24 mouse cellular contexts compared by ENCODE assay signal in genomic region chr11:109908207-109909031, GRCm38 (mm10).
DNase-seq lines count a peak whose midpoint lies in the region; ATAC-seq and TF ChIP-seq lines count a peak whose summit lies in the region.
"Had no signal": no experiment of that assay in that cellular context is flagged by ENCODE, and none has a peak within 500 bp of the region (broad histone marks: within the 10 kb centered on the region; RNA-seq: fewer than 3 reads in every experiment).

No protein-coding gene starts in this region.

- no peak overlapping the region for H3K9ac ChIP-seq in MEL (ENCODE audit: control insufficient read depth, low read depth, low read length, poor library complexity, severe bottlenecking)
- H3K9ac ChIP-seq: embryonic facial prominence, embryonic 12.5 days; heart, embryonic 13.5 days; hindbrain, embryonic 15.5 days; intestine, embryonic 15.5 days had no signal

- H3K4me1 ChIP-seq in MEL (ENCODE audit: control insufficient read depth in 1 of 2, insufficient read depth in 2 of 2, low read length in 2 of 2), result peaks cover 8 to 10% of the 10 kb centered on the region in 2 experiments
- H3K4me1 ChIP-seq: hindbrain, embryonic 15.5 days; intestine, embryonic 15.5 days had no signal

- intact Hi-C loops in gastrocnemius, postnatal 36 days (cut with DNase I), result no loop called here

- H3K27me3 ChIP-seq in MEL (ENCODE audit: control insufficient read depth in 1 of 2, insufficient read depth in 2 of 2, low read length in 2 of 2), result no peaks in the 10 kb centered on the region
- H3K27me3 ChIP-seq: embryonic facial prominence, embryonic 12.5 days; heart, embryonic 13.5 days; hindbrain, embryonic 15.5 days; intestine, embryonic 15.5 days had no signal

- TF ChIP-seq CTCF in MEL (IDR thresholded peaks at IDR 0.05 in 2 of 3, conservative IDR thresholded peaks at IDR 0.05 in 1 of 3; ENCODE audit: control insufficient read depth in 1 of 3, insufficient read depth in 1 of 3, low read depth in 2 of 3, low read length in 3 of 3, poor library complexity in 1 of 3, severe bottlenecking in 1 of 3), result no peak

- no peaks in the 10 kb centered on the region for H3K9me3 ChIP-seq in MEL (replicated peaks; ENCODE audit: insufficient read depth, low read length)
- H3K9me3 ChIP-seq: embryonic facial prominence, embryonic 12.5 days; heart, embryonic 13.5 days; hindbrain, embryonic 15.5 days; intestine, embryonic 15.5 days had no signal

- peak; percentile 33 for DNase-seq in kidney, postnatal 14 days
- DNase-seq in kidney, postnatal 4 days, result no peak
- DNase-seq in MEL (ENCODE audit: low read depth, low spot score), result peak; percentile 89
- peak; percentile 47 for DNase-seq in adipocyte (ENCODE audit: low spot score)
- DNase-seq in liver, result no peak
- no peak for DNase-seq in gastrocnemius, postnatal 36 days
- DNase-seq: adrenal gland, adult 2 months; cerebellum, adult 8-10 months; gastrocnemius, postnatal 25 days; left cerebral cortex, postnatal 4 days; lung, adult 18-20 months; retina, postnatal 1 day; right cerebral cortex, postnatal 4 days; thymus, postnatal 14 days had no signal

- no peak for TF ChIP-seq POLR2A in MEL (IDR thresholded peaks at IDR 0.05; ENCODE audit: control insufficient read depth in 1 of 2, insufficient read depth in 1 of 2, low read depth in 1 of 2, low read length in 2 of 2, poor library complexity in 1 of 2)

- TF ChIP-seq RAD21 in MEL (IDR thresholded peaks at IDR 0.05; ENCODE audit: low read depth, low read length), result no peak

- peak; percentile 73 to 75 for TF ChIP-seq EP300 in MEL (IDR thresholded peaks at IDR 0.05; ENCODE audit: low read depth in 1 of 2, low read length in 2 of 2)

- ATAC-seq in megakaryocyte-erythroid progenitor cell, adult 5-6 weeks (replicated peaks; ENCODE audit: low FRiP score, low TSS enrichment, poor library complexity, severe bottlenecking), result peak; percentile 87
- ATAC-seq: forebrain, embryonic 14.5 days; intestine, embryonic 15.5 days; midbrain, embryonic 16.5 days had no signal

- peaks cover 0 to 4% of the 10 kb centered on the region in 2 experiments; a peak in 1 of 4 replicates for H3K36me3 ChIP-seq in MEL (ENCODE audit: control insufficient read depth in 1 of 2, insufficient read depth in 2 of 2, low read length in 2 of 2)
- H3K36me3 ChIP-seq: embryonic facial prominence, embryonic 12.5 days; G1E; heart, embryonic 13.5 days; hindbrain, embryonic 15.5 days; intestine, embryonic 15.5 days had no signal

- H3K4me3 ChIP-seq in MEL (ENCODE audit: control insufficient read depth in 1 of 2, insufficient read depth in 1 of 2, low read depth in 2 of 2, low read length in 2 of 2), result no peak overlapping the region
- H3K4me3 ChIP-seq: embryonic facial prominence, embryonic 12.5 days; heart, embryonic 13.5 days; hindbrain, embryonic 15.5 days; intestine, embryonic 15.5 days; layer of hippocampus, adult 2 months had no signal

- peak overlapping the region; percentile 10; the same call in 1 of the 2 replicates for H3K27ac ChIP-seq in MEL (ENCODE audit: control insufficient read depth, low read depth, low read length)
- H3K27ac ChIP-seq: embryonic facial prominence, embryonic 12.5 days; heart, embryonic 13.5 days; hindbrain, embryonic 15.5 days; intestine, embryonic 15.5 days; layer of hippocampus, adult 2 months; stomach, postnatal 0 days had no signal

- no peaks in the 10 kb centered on the region for H3K79me2 ChIP-seq in MEL (ENCODE audit: control insufficient read depth, insufficient read depth, low read length, poor library complexity)

TF ChIP-seq in MEL, 35 proteins besides CTCF, POLR2A, EP300 and RAD21:
- TF ChIP-seq ETS1 (IDR thresholded peaks at IDR 0.05; ENCODE audit: low read depth, low read length) (peak; percentile 92), ZKSCAN1 (IDR thresholded peaks at IDR 0.05; ENCODE audit: low read depth, low read length) (no peak), USF2 (IDR thresholded peaks at IDR 0.05; ENCODE audit: borderline replicate concordance in 1 of 2, insufficient read depth in 1 of 2, low read depth in 1 of 2, low read length in 2 of 2) (peak in 1 of 2 experiments; percentile 14; a peak in 1 of 4 replicates), ZNF384 (IDR thresholded peaks at IDR 0.05; ENCODE audit: low read depth, low read length) (peak; percentile 83), SIN3A (IDR thresholded peaks at IDR 0.05; ENCODE audit: low read length) (peak; percentile 50), RCOR1 (IDR thresholded peaks at IDR 0.05; ENCODE audit: low read depth, low read length) (peak; percentile 68; the same call in 1 of the 2 replicates), TCF12 (IDR thresholded peaks at IDR 0.05; ENCODE audit: low read depth, low read length) (peak; percentile 17; the same call in 1 of the 2 replicates), SMC3 (IDR thresholded peaks at IDR 0.05; ENCODE audit: low read depth, low read length) (no peak), BHLHE40 (IDR thresholded peaks at IDR 0.05; ENCODE audit: borderline replicate concordance, low read depth, low read length) (peak; percentile 3; the same call in 1 of the 2 replicates), GATA1 (IDR thresholded peaks at IDR 0.05; ENCODE audit: low read depth, low read length) (peak; percentile 36; the same call in 1 of the 2 replicates), ZMIZ1 (IDR thresholded peaks at IDR 0.05; ENCODE audit: low read depth, low read length) (no peak), USF1 (IDR thresholded peaks at IDR 0.05; ENCODE audit: low read depth, low read length) (peak; percentile 87), TAL1 (IDR thresholded peaks at IDR 0.05; ENCODE audit: low read length) (no peak), MYB (IDR thresholded peaks at IDR 0.05; ENCODE audit: low read depth, low read length) (peak; percentile 76), MAX (IDR thresholded peaks at IDR 0.05; ENCODE audit: low read length) (0 out of 2 replicates have a peak, but pooled peaks have one; percentile 26), TBP (IDR thresholded peaks at IDR 0.05; ENCODE audit: low read depth, low read length) (0 out of 2 replicates have a peak, but pooled peaks have one; percentile 10)

Comparison
In these comparisons a context has a peak if more than half of its experiments do, and no peak if none do; other contexts are left out.
1. DNase-seq: peak in kidney, postnatal 14 days (single experiment), MEL (single experiment) and adipocyte (single experiment); none in kidney, postnatal 4 days (0 of 2), liver (single experiment) and gastrocnemius, postnatal 36 days (0 of 2).